Mouse (Mus musculus) heart, adult 2 months (tissue): ENCODE measurements around the gene Ccdc9. TPM values are rescaled to one million over a fixed set of nuclear protein-coding genes. Genes with fewer than 3 reads are reported as not detected.
"Not testable (repeated sequence)": the region's sequence is repeated elsewhere in the genome, so short reads cannot be mapped to it uniquely, and the experiment has no call there.

ENCODE experiments used
- DNase-seq, 2 experiments: peaks; one replicate each; pipeline ENCODE4 v3.0.0; 2021
- H3K27ac ChIP-seq: fragments of 200-600 bp; 2 replicates; pipeline ENCODE4 v1.8.1; 2022
- H3K27me3 ChIP-seq: fragments of 200-500 bp; 2 replicates; pipeline ENCODE4 v1.6.1; 2012; ENCODE audit warnings: mild to moderate bottlenecking, low read length, inconsistent platforms, mixed read lengths; ENCODE audit not compliant: control insufficient read depth, insufficient read depth
- H3K36me3 ChIP-seq: fragments of 200-500 bp; 2 replicates; pipeline ENCODE4 v1.6.1; 2012; ENCODE audit warnings: low read length, inconsistent platforms; ENCODE audit not compliant: control insufficient read depth, insufficient read depth
- H3K4me1 ChIP-seq: fragments of 200-500 bp; 2 replicates; pipeline ENCODE4 v1.6.1; 2011; ENCODE audit warnings: low read length; ENCODE audit not compliant: control insufficient read depth, insufficient read depth
- H3K4me3 ChIP-seq: fragments of 200-600 bp; 2 replicates; pipeline ENCODE4 v1.8.1; 2022
- H3K79me2 ChIP-seq: fragments of 200-500 bp; replicated peaks from 2 replicates; pipeline ENCODE4 v1.6.1; 2012; ENCODE audit warnings: mild to moderate bottlenecking, inconsistent platforms, low read length, moderate library complexity, mixed read lengths; ENCODE audit not compliant: control insufficient read depth, insufficient read depth
- H3K9ac ChIP-seq: fragments of 200-500 bp; 2 replicates; pipeline ENCODE4 v1.6.1; 2012; ENCODE audit warnings: low read depth, mild to moderate bottlenecking, control low read depth, inconsistent platforms, low read length, mixed read lengths
- CTCF ChIP-seq: fragments of 200-600 bp; IDR thresholded peaks from 2 replicates; pipeline ENCODE4 v1.8.1; 2022; ENCODE audit warnings: antibody characterized with exemption, mild to moderate bottlenecking, moderate library complexity
- EP300 ChIP-seq: fragments of 200-500 bp; IDR thresholded peaks from 2 replicates; pipeline ENCODE4 v1.6.1; 2011; ENCODE audit warnings: low read depth, low read length, control low read depth; ENCODE audit not compliant: insufficient read depth
- POLR2A ChIP-seq: fragments of 200-500 bp; IDR thresholded peaks from 2 replicates; pipeline ENCODE4 v1.6.1; 2011; ENCODE audit warnings: mild to moderate bottlenecking, low read depth, low read length, control low read depth; ENCODE audit not compliant: insufficient read depth
- WGBS: fragments of 180-500 bp; shearing (Covaris S2); methylation state at CpG from one replicate; pipeline ENCODE4 v1.1.7; 2018; 5-methylcytosine and 5-hydroxymethylcytosine counted together
- intact Hi-C: fragments of 180-260 bp; cut with DNase I; formaldehyde crosslinking; loops from one replicate; pipeline ENCODE4 v1.15.1; 2025
- polyA plus RNA-seq: library from polyadenylated mRNA; depleted of rRNA; stranded (reverse); fragments of >200 nt; gene quantifications from 2 replicates; pipeline ENCODE4 v1.2.3, GENCODE M21; 2012
- total RNA-seq, 2 experiments: library from RNA; stranded (reverse); gene quantifications; 2 replicates each; pipeline ENCODE4 v1.2.3; 2021

The Ccdc9 gene
- total and polyA plus RNA-seq, 3 experiments = 21.8 to 46.7 (median 33.1) TPM

- intact Hi-C loops = loop anchor here (5.0 kb wide), 1 partner anchor 164 kb away; the partner anchor contains the start of gene Napa
- Histone ChIP-seq H3K36me3 (no peaks in the 10 kb centered on the region), H3K4me1 (no peaks in the 10 kb centered on the region; the same call in 1 of the 2 replicates), H3K9ac (no peak overlapping the region), H3K27me3 (no peaks in the 10 kb centered on the region), H3K79me2 (no peaks in the 10 kb centered on the region), H3K27ac (no peak overlapping the region), H3K4me3 (no peak overlapping the region)
- DNase-seq = no peak
- 29% methylated on average over 1 of the region's 1 CpGs for WGBS
- TF ChIP-seq CTCF (no peak), POLR2A (no peak), EP300 (no peak)
Measured at GRCm38 (mm10) chr7:16261097-16261496, 25.5 kb downstream of the Ccdc9 start.

GRCm38 (mm10) chr7:16259110-16259590, 27.4 kb downstream of the Ccdc9 start, which contains the start of gene C5ar1:
Gene C5ar1 (minus strand): TSS chr7:16259540.
- 64% methylated on average over 5 of the region's 5 CpGs for WGBS
- no peak within 1 kb of the TSS for H3K9ac ChIP-seq
- no peak for TF ChIP-seq CTCF
- TF ChIP-seq EP300 = no peak
- TF ChIP-seq POLR2A = peak; percentile 51; the same call in 1 of the 2 replicates
- no peaks in the 10 kb centered on the region; the same call in 1 of the 2 replicates for H3K4me1 ChIP-seq
- intact Hi-C loops = no loop called here
- H3K4me3 ChIP-seq = no peak within 1 kb of the TSS
- no peak within 1 kb of the TSS; the same call in none of the 2 replicates for H3K27ac ChIP-seq
- no peaks in the 10 kb centered on the region for H3K36me3 ChIP-seq
- peak; percentile 28 to 55 for DNase-seq
- H3K27me3 ChIP-seq = no peaks in the 10 kb centered on the region
- H3K79me2 ChIP-seq = no peaks in the 10 kb centered on the region

GRCm38 (mm10) chr7:16257830-16258229, 28.8 kb downstream of the Ccdc9 start:
- Histone ChIP-seq H3K9ac (no peak overlapping the region), H3K4me3 (no peak overlapping the region), H3K79me2 (no peaks in the 10 kb centered on the region), H3K36me3 (no peaks in the 10 kb centered on the region), H3K4me1 (no peaks in the 10 kb centered on the region; the same call in 1 of the 2 replicates), H3K27ac (no peak overlapping the region; the same call in 1 of the 2 replicates), H3K27me3 (no peaks in the 10 kb centered on the region)
- intact Hi-C loops = no loop called here
- 73% methylated on average over 11 of the region's 11 CpGs for WGBS
- peak; percentile 36 to 49 for DNase-seq
- no peak for TF ChIP-seq EP300
- TF ChIP-seq CTCF = no peak
- TF ChIP-seq POLR2A = peak; percentile 63

- H3K4me3 ChIP-seq, H3K27ac ChIP-seq, H3K27me3 ChIP-seq, intact Hi-C loops, H3K79me2 ChIP-seq, H3K4me1 ChIP-seq, DNase-seq, H3K36me3 ChIP-seq, H3K9ac ChIP-seq: not testable (repeated sequence)
- WGBS = 82% methylated on average over 4 of the region's 4 CpGs
Measured at GRCm38 (mm10) chr7:16255963-16256362, 30.6 kb downstream of the Ccdc9 start.

GRCm38 (mm10) chr7:16254195-16254594, 32.4 kb downstream of the Ccdc9 start:
- no peak overlapping the region for H3K9ac ChIP-seq
- H3K4me1 ChIP-seq = no peaks in the 10 kb centered on the region
- 18% methylated on average over 4 of the region's 4 CpGs for WGBS
- H3K27ac ChIP-seq = no peak overlapping the region
- H3K36me3 ChIP-seq = no peaks in the 10 kb centered on the region
- DNase-seq = no peak
- H3K27me3 ChIP-seq = no peaks in the 10 kb centered on the region
- intact Hi-C loops = no loop called here
- H3K4me3 ChIP-seq = no peak overlapping the region
- TF ChIP-seq EP300 (no peak), CTCF (no peak), POLR2A (no peak)
- no peaks in the 10 kb centered on the region for H3K79me2 ChIP-seq

GRCm38 (mm10) chr7:16250687-16251086, 35.9 kb downstream of the Ccdc9 start:
- DNase-seq = no peak
- intact Hi-C loops = no loop called here
- Histone ChIP-seq H3K79me2 (no peaks in the 10 kb centered on the region), H3K4me3 (no peak overlapping the region), H3K27me3 (no peaks in the 10 kb centered on the region), H3K9ac (no peak overlapping the region), H3K36me3 (no peaks in the 10 kb centered on the region), H3K27ac (no peak overlapping the region), H3K4me1 (no peaks in the 10 kb centered on the region)
- WGBS = 63% methylated on average over 5 of the region's 5 CpGs
- TF ChIP-seq CTCF = no peak
- TF ChIP-seq POLR2A = no peak
- TF ChIP-seq EP300 = no peak
